Mouse (Mus musculus) small intestine, adult 2 months (tissue): ENCODE results near the gene Setdb1.

ENCODE experiments used
- CTCF ChIP-seq: fragments of 200-500 bp; IDR thresholded peaks from 2 replicates; pipeline ENCODE4 v1.5.1; 2012; ENCODE audit warnings: low read depth, mild to moderate bottlenecking, control low read depth, inconsistent platforms, low read length, moderate library complexity, mixed read lengths; ENCODE audit not compliant: insufficient replicate concordance, insufficient read length; ENCODE audit errors: extremely low read depth
- POLR2A ChIP-seq: fragments of 200-500 bp; IDR thresholded peaks from 2 replicates; pipeline ENCODE4 v1.6.1; 2012; ENCODE audit warnings: low read depth, mild to moderate bottlenecking, control low read depth, inconsistent platforms, low read length, moderate library complexity

DNA sequence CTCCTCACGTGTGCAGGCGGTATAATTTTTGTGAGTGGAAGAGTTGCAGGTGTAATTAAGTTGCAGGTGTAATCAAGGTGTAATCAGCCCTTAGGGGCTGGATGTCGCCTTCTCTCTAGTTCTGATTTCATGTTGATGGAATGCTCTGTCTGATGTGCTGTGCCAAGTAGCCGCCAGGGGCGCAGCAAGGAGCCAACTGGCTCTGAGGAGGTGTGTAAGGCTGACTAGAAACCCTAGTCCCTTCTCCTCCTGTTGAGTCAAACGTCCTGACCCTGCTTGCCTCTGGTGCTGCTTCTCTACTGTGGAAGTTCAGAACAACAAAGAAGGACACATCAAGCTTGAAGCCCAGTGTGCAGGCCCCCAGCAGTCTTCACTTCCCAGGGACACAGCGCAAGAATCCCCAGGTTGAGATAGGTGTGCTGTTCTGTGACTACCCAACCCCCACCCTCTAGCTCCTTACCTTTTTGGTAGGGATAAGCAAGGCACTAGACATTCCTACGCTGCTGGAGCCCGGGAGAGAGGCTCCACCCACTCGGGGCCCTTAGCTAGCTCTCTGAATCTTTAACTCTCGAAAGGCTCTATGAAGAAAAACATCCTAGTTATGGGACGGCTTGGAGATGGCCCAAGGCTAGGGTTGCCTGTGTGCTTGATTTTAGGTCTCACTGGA lies 39.5 kb downstream of the Setdb1 start:
- peak; percentile 70; the same call in 1 of the 2 replicates for TF ChIP-seq CTCF
- TF ChIP-seq POLR2A: no peak
